Mouse (Mus musculus) heart, adult 2 months (tissue): ENCODE results near the gene Gm960. TPM values are rescaled to one million over a fixed set of nuclear protein-coding genes. Genes with fewer than 3 reads are reported as not detected.
"Not testable (repeated sequence)": the region's sequence is repeated elsewhere in the genome, so short reads cannot be mapped to it uniquely, and the experiment has no call there.

ENCODE experiments used
- DNase-seq, 2 experiments: peaks; one replicate each; pipeline ENCODE4 v3.0.0; 2021
- H3K27ac ChIP-seq: fragments of 200-600 bp; 2 replicates; pipeline ENCODE4 v1.8.1; 2022
- H3K27me3 ChIP-seq: fragments of 200-500 bp; 2 replicates; pipeline ENCODE4 v1.6.1; 2012; ENCODE audit warnings: mild to moderate bottlenecking, low read length, inconsistent platforms, mixed read lengths; ENCODE audit not compliant: control insufficient read depth, insufficient read depth
- H3K36me3 ChIP-seq: fragments of 200-500 bp; 2 replicates; pipeline ENCODE4 v1.6.1; 2012; ENCODE audit warnings: low read length, inconsistent platforms; ENCODE audit not compliant: control insufficient read depth, insufficient read depth
- H3K4me1 ChIP-seq: fragments of 200-500 bp; 2 replicates; pipeline ENCODE4 v1.6.1; 2011; ENCODE audit warnings: low read length; ENCODE audit not compliant: control insufficient read depth, insufficient read depth
- H3K4me3 ChIP-seq: fragments of 200-600 bp; 2 replicates; pipeline ENCODE4 v1.8.1; 2022
- H3K79me2 ChIP-seq: fragments of 200-500 bp; replicated peaks from 2 replicates; pipeline ENCODE4 v1.6.1; 2012; ENCODE audit warnings: mild to moderate bottlenecking, inconsistent platforms, low read length, moderate library complexity, mixed read lengths; ENCODE audit not compliant: control insufficient read depth, insufficient read depth
- H3K9ac ChIP-seq: fragments of 200-500 bp; 2 replicates; pipeline ENCODE4 v1.6.1; 2012; ENCODE audit warnings: low read depth, mild to moderate bottlenecking, control low read depth, inconsistent platforms, low read length, mixed read lengths
- CTCF ChIP-seq: fragments of 200-600 bp; IDR thresholded peaks from 2 replicates; pipeline ENCODE4 v1.8.1; 2022; ENCODE audit warnings: antibody characterized with exemption, mild to moderate bottlenecking, moderate library complexity
- EP300 ChIP-seq: fragments of 200-500 bp; IDR thresholded peaks from 2 replicates; pipeline ENCODE4 v1.6.1; 2011; ENCODE audit warnings: low read depth, low read length, control low read depth; ENCODE audit not compliant: insufficient read depth
- POLR2A ChIP-seq: fragments of 200-500 bp; IDR thresholded peaks from 2 replicates; pipeline ENCODE4 v1.6.1; 2011; ENCODE audit warnings: mild to moderate bottlenecking, low read depth, low read length, control low read depth; ENCODE audit not compliant: insufficient read depth
- WGBS: fragments of 180-500 bp; shearing (Covaris S2); methylation state at CpG from one replicate; pipeline ENCODE4 v1.1.7; 2018; 5-methylcytosine and 5-hydroxymethylcytosine counted together
- intact Hi-C: fragments of 180-260 bp; cut with DNase I; formaldehyde crosslinking; loops from one replicate; pipeline ENCODE4 v1.15.1; 2025
- polyA plus RNA-seq: library from polyadenylated mRNA; depleted of rRNA; stranded (reverse); fragments of >200 nt; gene quantifications from 2 replicates; pipeline ENCODE4 v1.2.3, GENCODE M21; 2012
- total RNA-seq, 2 experiments: library from RNA; stranded (reverse); gene quantifications; 2 replicates each; pipeline ENCODE4 v1.2.3; 2021

Gm960 gene
- total and polyA plus RNA-seq, 3 experiments: not detected

DNA sequence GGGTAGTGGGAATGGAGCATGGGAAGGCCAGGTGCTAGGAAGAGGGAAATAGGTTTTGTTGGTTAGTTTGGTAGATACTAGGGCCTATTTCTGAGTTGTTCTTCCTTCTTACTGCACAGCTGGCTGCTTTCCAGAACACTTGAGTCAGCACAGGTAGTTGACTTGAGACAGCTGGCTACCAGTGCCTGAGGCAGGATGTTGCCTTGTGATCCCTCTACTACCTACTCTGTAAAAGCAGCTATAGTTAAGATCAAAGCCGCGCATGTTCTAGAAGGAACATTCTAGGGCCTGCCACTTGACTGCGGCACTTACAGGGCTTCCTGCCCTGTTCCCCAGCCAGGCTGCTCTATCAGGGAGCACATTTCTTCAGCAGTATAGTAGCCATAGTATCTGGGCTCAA is 108.4 kb downstream of the Gm960 start:
- Histone ChIP-seq H3K27me3 (no peaks in the 10 kb centered on the region), H3K79me2 (no peaks in the 10 kb centered on the region), H3K4me3 (no peak overlapping the region), H3K27ac (no peak overlapping the region), H3K4me1 (no peaks in the 10 kb centered on the region), H3K9ac (no peak overlapping the region), H3K36me3 (no peaks in the 10 kb centered on the region)
- intact Hi-C loops: no loop called here
- TF ChIP-seq EP300: no peak
- no peak for TF ChIP-seq POLR2A
- TF ChIP-seq CTCF: no peak
- 81% methylated on average over 3 of the region's 3 CpGs for WGBS
- DNase-seq: no peak

DNA sequence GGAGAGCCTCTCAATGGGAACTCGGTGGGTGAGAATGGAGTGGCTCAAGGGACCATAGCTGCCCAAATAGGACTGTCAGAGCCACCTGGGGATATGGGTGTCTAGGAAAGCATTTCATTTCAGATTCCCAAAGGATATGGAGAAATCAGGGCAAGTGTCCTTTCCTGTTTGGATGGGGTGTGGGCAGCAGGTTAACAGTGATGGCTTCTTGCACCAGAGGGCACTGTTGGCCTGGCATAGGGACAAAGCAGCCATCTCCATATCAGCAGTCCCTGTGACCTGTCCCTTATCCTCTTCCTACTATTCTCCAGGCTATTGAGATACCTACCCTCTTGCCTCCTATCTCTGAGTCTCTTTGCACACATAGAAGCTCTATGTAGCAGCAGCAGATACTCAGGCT is 109.4 kb downstream of the Gm960 start:
- H3K9ac ChIP-seq: no peak overlapping the region
- H3K79me2 ChIP-seq: no peaks in the 10 kb centered on the region
- no peaks in the 10 kb centered on the region for H3K4me1 ChIP-seq
- intact Hi-C loops: no loop called here
- no peak overlapping the region for H3K4me3 ChIP-seq
- no peak for TF ChIP-seq POLR2A
- TF ChIP-seq CTCF: peak; percentile 57
- H3K27ac ChIP-seq: no peak overlapping the region
- H3K27me3 ChIP-seq: no peaks in the 10 kb centered on the region
- no peaks in the 10 kb centered on the region for H3K36me3 ChIP-seq
- 71% methylated on average over 1 of the region's 1 CpGs for WGBS
- DNase-seq: no peak

- H3K27ac ChIP-seq: no peak overlapping the region
- TF ChIP-seq POLR2A (no peak), EP300 (no peak), CTCF (no peak)
- WGBS: 63% methylated on average over 3 of the region's 3 CpGs
- H3K4me3 ChIP-seq: no peak overlapping the region
- H3K9ac ChIP-seq: no peak overlapping the region
- H3K27me3 ChIP-seq: no peaks in the 10 kb centered on the region
- no peaks in the 10 kb centered on the region for H3K36me3 ChIP-seq
- no peaks in the 10 kb centered on the region for H3K79me2 ChIP-seq
- intact Hi-C loops: no loop called here
- no peak for DNase-seq
- no peaks in the 10 kb centered on the region for H3K4me1 ChIP-seq
Observed at GRCm38 (mm10) chr19:4588430-4588829, 110.0 kb downstream of the Gm960 start.

- Histone ChIP-seq H3K9ac (no peak overlapping the region), H3K4me1 (no peaks in the 10 kb centered on the region), H3K27ac (no peak overlapping the region), H3K36me3 (no peaks in the 10 kb centered on the region), H3K4me3 (no peak overlapping the region), H3K27me3 (no peaks in the 10 kb centered on the region), H3K79me2 (no peaks in the 10 kb centered on the region)
- 63% methylated on average over 2 of the region's 2 CpGs for WGBS
- no peak for DNase-seq
- no peak for TF ChIP-seq POLR2A
- no peak for TF ChIP-seq EP300
- TF ChIP-seq CTCF: no peak
- intact Hi-C loops: no loop called here
Observed at GRCm38 (mm10) chr19:4587426-4587825, 111.0 kb downstream of the Gm960 start.

DNA sequence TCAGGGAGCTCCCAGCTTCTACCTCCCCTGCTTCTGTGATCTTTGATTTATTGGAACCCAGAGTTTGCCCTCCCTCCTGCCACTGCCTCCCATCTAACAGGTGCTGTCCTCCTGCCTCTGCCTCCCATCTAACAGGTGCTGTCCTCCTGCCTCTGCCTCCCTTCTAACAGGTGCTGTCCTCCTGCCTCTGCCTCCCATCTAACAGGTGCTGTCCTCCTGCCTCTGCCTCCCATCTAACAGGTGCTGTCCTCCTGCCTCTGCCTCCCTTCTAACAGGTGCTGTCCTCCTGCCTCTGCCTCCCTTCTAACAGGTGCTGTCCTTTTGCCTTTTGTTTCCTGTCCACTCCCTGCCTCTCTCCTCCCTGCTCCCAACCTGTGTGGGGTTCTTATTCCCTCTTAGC is 111.7 kb downstream of the Gm960 start:
- intact Hi-C loops, DNase-seq, H3K79me2 ChIP-seq: not testable (repeated sequence)

GRCm38 (mm10) chr19:4583856-4584255 is 114.6 kb downstream of the Gm960 start:
- no peak for DNase-seq
- Histone ChIP-seq H3K27me3 (no peaks in the 10 kb centered on the region), H3K4me3 (no peak overlapping the region), H3K79me2 (no peaks in the 10 kb centered on the region), H3K4me1 (no peaks in the 10 kb centered on the region; the same call in 1 of the 2 replicates), H3K9ac (no peak overlapping the region), H3K27ac (no peak overlapping the region), H3K36me3 (no peaks in the 10 kb centered on the region)
- TF ChIP-seq POLR2A (no peak), EP300 (no peak), CTCF (no peak)
- intact Hi-C loops: no loop called here
- 55% methylated on average over 2 of the region's 2 CpGs for WGBS

More for the DNA sequence above, 111.7 kb downstream of the Gm960 start:
- H3K4me3 ChIP-seq, H3K4me1 ChIP-seq, H3K36me3 ChIP-seq, H3K9ac ChIP-seq, H3K27me3 ChIP-seq, H3K27ac ChIP-seq: not testable (repeated sequence)
